Mouse (Mus musculus): ENCODE measurements around the gene Ywhae. TPM values are rescaled to one million over a fixed set of nuclear protein-coding genes. Genes with fewer than 3 reads are reported as not detected.
"Not testable (repeated sequence)": the region's sequence is repeated elsewhere in the genome, so short reads cannot be mapped to it uniquely, and the experiment has no call there.

Ywhae gene
- polyA plus RNA-seq, 1 experiment, result 56.7 TPM

- Histone ChIP-seq H3K36me3 (ENCODE audit: control insufficient read depth, insufficient read depth, low read length) (peaks cover 17% of the 10 kb centered on the region), H3K4me1 (ENCODE audit: control insufficient read depth, insufficient read depth, insufficient read length) (no peaks in the 10 kb centered on the region)
Observed at GRCm38 (mm10) chr11:75691047-75691446, 41.6 kb upstream of the Ywhae start.

GRCm38 (mm10) chr11:75693570-75693969 lies 39.1 kb upstream of the Ywhae start:
- WGBS, result 93% methylated on average over 5 of the region's 5 CpGs
- peaks cover 31% of the 10 kb centered on the region for H3K36me3 ChIP-seq (ENCODE audit: control insufficient read depth, insufficient read depth, low read length)

More at GRCm38 (mm10) chr11:75691047-75691446, 41.6 kb upstream of the Ywhae start:
- no peak overlapping the region for H3K27ac ChIP-seq (ENCODE audit: insufficient read depth, low read length)
- TF ChIP-seq CTCF (IDR thresholded peaks at IDR 0.05; ENCODE audit: extremely low read depth, insufficient read depth, insufficient read length, insufficient replicate concordance) (no peak), POLR2A (IDR thresholded peaks at IDR 0.05; ENCODE audit: low read depth, low read length) (no peak)
- H3K4me3 ChIP-seq (ENCODE audit: extremely low read depth, insufficient read depth, insufficient read length), result no peak overlapping the region
- no peak for DNase-seq (ENCODE audit: low read depth in 1 of 2, low spot score in 2 of 2)
- no peaks in the 10 kb centered on the region for H3K27me3 ChIP-seq (ENCODE audit: control insufficient read depth, insufficient read depth, low read length)

GRCm38 (mm10) chr11:75697464-75697863 lies 35.2 kb upstream of the Ywhae start:
- not testable (repeated sequence) for H3K27me3 ChIP-seq (ENCODE audit: control insufficient read depth, insufficient read depth, low read length); H3K4me1 ChIP-seq (ENCODE audit: control insufficient read depth, insufficient read depth, insufficient read length); H3K4me3 ChIP-seq (ENCODE audit: extremely low read depth, insufficient read depth, insufficient read length); DNase-seq (ENCODE audit: low read depth in 1 of 2, low spot score in 2 of 2); H3K27ac ChIP-seq (ENCODE audit: insufficient read depth, low read length)
- H3K36me3 ChIP-seq (ENCODE audit: control insufficient read depth, insufficient read depth, low read length), result peaks cover 35% of the 10 kb centered on the region
- 97% methylated on average over 3 of the region's 3 CpGs for WGBS

More at GRCm38 (mm10) chr11:75693570-75693969, 39.1 kb upstream of the Ywhae start:
- Histone ChIP-seq H3K4me1 (ENCODE audit: control insufficient read depth, insufficient read depth, insufficient read length) (no peaks in the 10 kb centered on the region), H3K27ac (ENCODE audit: insufficient read depth, low read length) (no peak overlapping the region), H3K27me3 (ENCODE audit: control insufficient read depth, insufficient read depth, low read length) (no peaks in the 10 kb centered on the region), H3K4me3 (ENCODE audit: extremely low read depth, insufficient read depth, insufficient read length) (no peak overlapping the region)
- TF ChIP-seq POLR2A (IDR thresholded peaks at IDR 0.05; ENCODE audit: low read depth, low read length) (no peak), CTCF (IDR thresholded peaks at IDR 0.05; ENCODE audit: extremely low read depth, insufficient read depth, insufficient read length, insufficient replicate concordance) (no peak)
- DNase-seq (ENCODE audit: low read depth in 1 of 2, low spot score in 2 of 2), result no peak

DNA sequence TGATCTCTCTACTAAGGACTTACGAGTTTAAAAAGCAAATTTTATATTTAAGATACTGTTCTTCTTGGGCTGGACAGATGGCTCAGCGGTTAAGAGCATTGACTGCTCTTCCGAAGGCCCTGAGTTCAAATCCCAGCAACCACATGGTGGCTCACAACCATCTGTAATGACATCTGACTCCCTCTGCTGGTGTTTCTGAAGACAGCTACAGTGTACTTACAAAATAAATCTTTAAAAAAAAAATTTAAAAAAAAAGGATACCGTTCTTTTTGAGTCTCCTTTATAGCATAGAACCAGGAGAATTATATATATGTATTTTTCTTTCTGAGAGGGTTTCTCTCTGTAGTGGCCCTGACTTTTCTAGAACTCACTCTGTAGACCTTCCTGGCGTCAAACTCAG lies 32.1 kb upstream of the Ywhae start:
- peaks cover 40% of the 10 kb centered on the region for H3K36me3 ChIP-seq (ENCODE audit: control insufficient read depth, insufficient read depth, low read length)
- no peak overlapping the region for H3K4me3 ChIP-seq (ENCODE audit: extremely low read depth, insufficient read depth, insufficient read length)
- WGBS, result 97% methylated on average over 5 of the region's 5 CpGs
- H3K27ac ChIP-seq (ENCODE audit: insufficient read depth, low read length), result no peak overlapping the region
- no peak for DNase-seq (ENCODE audit: low read depth in 1 of 2, low spot score in 2 of 2)
- H3K27me3 ChIP-seq (ENCODE audit: control insufficient read depth, insufficient read depth, low read length), result no peaks in the 10 kb centered on the region
- H3K4me1 ChIP-seq (ENCODE audit: control insufficient read depth, insufficient read depth, insufficient read length), result no peaks in the 10 kb centered on the region
- no peak for TF ChIP-seq POLR2A (IDR thresholded peaks at IDR 0.05; ENCODE audit: low read depth, low read length)
- no peak for TF ChIP-seq CTCF (IDR thresholded peaks at IDR 0.05; ENCODE audit: extremely low read depth, insufficient read depth, insufficient read length, insufficient replicate concordance)

GRCm38 (mm10) chr11:75702761-75703160 lies 29.9 kb upstream of the Ywhae start:
- no peak for TF ChIP-seq CTCF (IDR thresholded peaks at IDR 0.05; ENCODE audit: extremely low read depth, insufficient read depth, insufficient read length, insufficient replicate concordance)
- TF ChIP-seq POLR2A (IDR thresholded peaks at IDR 0.05; ENCODE audit: low read depth, low read length), result no peak
- WGBS, result 97% methylated on average over 6 of the region's 6 CpGs
- Histone ChIP-seq H3K4me3 (ENCODE audit: extremely low read depth, insufficient read depth, insufficient read length) (no peak overlapping the region), H3K36me3 (ENCODE audit: control insufficient read depth, insufficient read depth, low read length) (peaks cover 38% of the 10 kb centered on the region), H3K27me3 (ENCODE audit: control insufficient read depth, insufficient read depth, low read length) (no peaks in the 10 kb centered on the region), H3K4me1 (ENCODE audit: control insufficient read depth, insufficient read depth, insufficient read length) (no peaks in the 10 kb centered on the region), H3K27ac (ENCODE audit: insufficient read depth, low read length) (no peak overlapping the region)
- DNase-seq (ENCODE audit: low read depth in 1 of 2, low spot score in 2 of 2), result no peak

DNA sequence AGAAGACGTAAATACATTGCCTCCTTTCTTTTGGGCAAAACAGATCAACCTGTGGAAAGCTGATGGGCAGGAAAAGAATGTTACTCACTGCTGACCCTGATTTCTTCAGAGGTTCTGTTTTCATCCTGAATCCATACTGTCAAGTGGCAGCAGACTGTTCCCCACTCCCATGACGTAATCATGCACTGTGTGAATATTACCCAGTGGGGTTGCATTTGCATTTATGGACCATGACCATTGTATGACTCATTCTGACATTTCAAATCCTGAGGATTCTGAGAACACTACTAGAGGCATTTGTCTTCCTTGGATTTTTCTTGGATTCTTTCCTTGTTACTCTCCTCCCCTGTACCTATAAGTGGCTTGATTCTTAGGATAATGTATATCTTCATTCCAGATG lies 28.9 kb upstream of the Ywhae start:
- H3K36me3 ChIP-seq (ENCODE audit: control insufficient read depth, insufficient read depth, low read length), result peaks cover 30% of the 10 kb centered on the region
- DNase-seq (ENCODE audit: low read depth in 1 of 2, low spot score in 2 of 2), result no peak
- TF ChIP-seq CTCF (IDR thresholded peaks at IDR 0.05; ENCODE audit: extremely low read depth, insufficient read depth, insufficient read length, insufficient replicate concordance) (no peak), POLR2A (IDR thresholded peaks at IDR 0.05; ENCODE audit: low read depth, low read length) (no peak)
- no peak overlapping the region for H3K27ac ChIP-seq (ENCODE audit: insufficient read depth, low read length)
- H3K27me3 ChIP-seq (ENCODE audit: control insufficient read depth, insufficient read depth, low read length), result no peaks in the 10 kb centered on the region
- WGBS, result 96% methylated on average over 2 of the region's 2 CpGs
- H3K4me1 ChIP-seq (ENCODE audit: control insufficient read depth, insufficient read depth, insufficient read length), result no peaks in the 10 kb centered on the region
- H3K4me3 ChIP-seq (ENCODE audit: extremely low read depth, insufficient read depth, insufficient read length), result no peak overlapping the region

GRCm38 (mm10) chr11:75713949-75714348 lies 18.7 kb upstream of the Ywhae start:
- H3K27ac ChIP-seq (ENCODE audit: insufficient read depth, low read length), result no peak overlapping the region
- no peaks in the 10 kb centered on the region for H3K4me1 ChIP-seq (ENCODE audit: control insufficient read depth, insufficient read depth, insufficient read length)
- no peaks in the 10 kb centered on the region for H3K36me3 ChIP-seq (ENCODE audit: control insufficient read depth, insufficient read depth, low read length)
- WGBS, result 79% methylated on average over 1 of the region's 1 CpGs
- H3K27me3 ChIP-seq (ENCODE audit: control insufficient read depth, insufficient read depth, low read length), result no peaks in the 10 kb centered on the region
- TF ChIP-seq POLR2A (IDR thresholded peaks at IDR 0.05; ENCODE audit: low read depth, low read length) (no peak), CTCF (IDR thresholded peaks at IDR 0.05; ENCODE audit: extremely low read depth, insufficient read depth, insufficient read length, insufficient replicate concordance) (no peak)
- no peak overlapping the region for H3K4me3 ChIP-seq (ENCODE audit: extremely low read depth, insufficient read depth, insufficient read length)
- DNase-seq (ENCODE audit: low read depth in 1 of 2, low spot score in 2 of 2), result peak; percentile 9 to 15

Data from spleen, adult 2 months (tissue).